ENCODE assay signal across 10 mouse cellular contexts in the genomic region with DNA sequence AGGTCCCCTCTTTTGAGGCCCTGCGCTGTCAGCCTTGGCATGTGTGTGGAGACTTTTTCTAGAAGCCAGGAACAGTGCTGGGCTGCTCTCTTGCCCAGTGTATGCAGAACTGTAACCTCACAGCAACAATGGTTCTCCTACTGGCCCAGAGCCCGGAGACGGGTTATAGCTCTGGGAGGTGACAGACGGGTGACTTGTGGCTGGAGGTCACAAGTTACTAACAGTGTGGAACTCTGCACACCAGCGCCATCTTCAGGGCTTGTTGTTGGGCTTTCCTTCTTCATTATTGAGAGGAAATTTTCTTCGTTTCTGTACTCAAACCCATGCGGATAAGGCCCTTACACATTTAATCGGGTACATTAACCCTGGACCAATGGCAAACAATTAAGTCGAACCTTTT. TPM values are rescaled to one million over a fixed set of nuclear protein-coding genes. Genes with fewer than 3 reads are reported as not detected.
DNase-seq lines count a peak whose midpoint lies in the region; ATAC-seq lines count a peak whose summit lies in the region.
"Had no signal": no experiment of that assay in that cellular context is flagged by ENCODE, and none has a peak within 500 bp of the region (broad histone marks: within the 10 kb centered on the region; RNA-seq: fewer than 3 reads in every experiment).

No protein-coding gene starts in this region.

- WGBS in heart, embryonic 14.5 days, result 47% methylated on average over 9 of the region's 9 CpGs

- H3K36me3 ChIP-seq in heart, embryonic 14.5 days (ENCODE audit: control insufficient read depth, insufficient read depth, low read length), result peaks cover 24% of the 10 kb centered on the region

- ATAC-seq in heart, embryonic 14.5 days (ENCODE audit: insufficient number of reproducible peaks, insufficient read depth, low FRiP score, low read depth), result no peak
- ATAC-seq in erythroblast, adult 5-6 weeks (replicated peaks; ENCODE audit: low FRiP score, poor library complexity, severe bottlenecking), result no peak

- H3K4me2 ChIP-seq in heart, embryonic 14.5 days (ENCODE audit: low read length), result no peak overlapping the region

- peaks cover 64 to 76% of the 10 kb centered on the region in 2 experiments for H3K4me1 ChIP-seq in heart, embryonic 14.5 days (ENCODE audit: control insufficient read depth in 2 of 2, insufficient read depth in 2 of 2, low read length in 2 of 2)

- H3K9me3 ChIP-seq in heart, embryonic 14.5 days (ENCODE audit: control insufficient read depth, low read length), result no peaks in the 10 kb centered on the region
- H3K9me3 ChIP-seq: G1E had no signal

- no peaks in the 10 kb centered on the region for H3K27me3 ChIP-seq in heart, embryonic 14.5 days (ENCODE audit: control insufficient read depth, insufficient read depth, low read length)

- no peak overlapping the region for H3K4me3 ChIP-seq in heart, embryonic 14.5 days (ENCODE audit: control insufficient read depth in 1 of 2, insufficient read depth in 1 of 2, low read depth in 1 of 2, low read length in 2 of 2)
- H3K4me3 ChIP-seq: megakaryocyte, embryonic 14.5 days had no signal

- intact Hi-C loops in left cerebral cortex, postnatal 36 days (cut with DNase I), result loop anchor here (5.0 kb wide), 2 partner anchors 152 to 202 kb away; no protein-coding TSS in a partner anchor

- peak overlapping the region; percentile 38; the same call in 1 of the 2 replicates for H3K9ac ChIP-seq in heart, embryonic 14.5 days (ENCODE audit: low read length)

- H3K27ac ChIP-seq in heart, embryonic 14.5 days (replicated peaks in 1 of 2; ENCODE audit: control insufficient read depth in 1 of 2, insufficient read depth in 1 of 2, low read depth in 2 of 2, low read length in 2 of 2), result peak overlapping the region; percentile 43 to 81

- peak; percentile 61 for DNase-seq in gastrocnemius, postnatal 10 days
- no peak for DNase-seq in gastrocnemius, postnatal 25 days
- DNase-seq in retina, postnatal 1 day, result peak; percentile 34
- no peak for DNase-seq in retina, embryonic 14.5 days (ENCODE audit: low spot score)
- peak; percentile 39 for DNase-seq in lung, postnatal 25 days (ENCODE audit: low spot score)
- DNase-seq in left cerebral cortex, postnatal 36 days (ENCODE audit: low spot score in 2 of 2), result no peak

RNA-seq across cellular contexts. Expression of a gene that starts 11.5 kb away (rescaled TPM):
- under 1 TPM; 0.32 to 0.49 TPM for total RNA-seq in gastrocnemius, postnatal 10 days (2021)
- under 1 TPM in 1 of 2 experiments, not detected in 1; 0.13 TPM for total RNA-seq in gastrocnemius, postnatal 25 days (2021)
- polyA plus RNA-seq in heart, embryonic 14.5 days (2014; fragmentation: Nextera tagmentation; extraction: Ambion mirVana), result 21.4 and 28.8 TPM in 2 replicates
- total RNA-seq in erythroblast, adult 5-6 weeks (2015; ENCODE audit: low replicate concordance), result not detected in 2 replicates
- 0.26 and 0.70 TPM in 2 replicates for total RNA-seq in erythroblast, adult 5-6 weeks (2017; ENCODE audit: low replicate concordance)
- total RNA-seq in left cerebral cortex, postnatal 36 days (2021), result 100 to 1,000 TPM; 146 to 155 TPM

RNA-seq across cellular contexts. Expression of a gene that starts 14.5 kb away (rescaled TPM):
- total RNA-seq in gastrocnemius, postnatal 10 days (2021), result 10 to 100 TPM; 11.4 to 12.4 TPM
- 1 to 10 TPM; 7.8 TPM for total RNA-seq in gastrocnemius, postnatal 25 days (2021)
- polyA plus RNA-seq in heart, embryonic 14.5 days (2014; fragmentation: Nextera tagmentation; extraction: Ambion mirVana), result 98.2 and 106 TPM in 2 replicates
- 13.4 and 20.2 TPM in 2 replicates for total RNA-seq in erythroblast, adult 5-6 weeks (2015; ENCODE audit: low replicate concordance)
- 17.4 and 31.6 TPM in 2 replicates for total RNA-seq in erythroblast, adult 5-6 weeks (2017; ENCODE audit: low replicate concordance)
- total RNA-seq in left cerebral cortex, postnatal 36 days (2021), result 10 to 100 TPM; 16.7 to 19.0 TPM

RNA-seq across cellular contexts. Expression of a gene that starts 19.1 kb away (rescaled TPM):
- 100 to 1,000 TPM; 115 to 118 TPM for total RNA-seq in gastrocnemius, postnatal 10 days (2021)
- 100 to 1,000 TPM; 102 to 122 TPM for total RNA-seq in gastrocnemius, postnatal 25 days (2021)
- 106 and 112 TPM in 2 replicates for polyA plus RNA-seq in heart, embryonic 14.5 days (2014; fragmentation: Nextera tagmentation; extraction: Ambion mirVana)
- 19.4 and 31.1 TPM in 2 replicates for total RNA-seq in erythroblast, adult 5-6 weeks (2015; ENCODE audit: low replicate concordance)
- 38.9 and 41.0 TPM in 2 replicates for total RNA-seq in erythroblast, adult 5-6 weeks (2017; ENCODE audit: low replicate concordance)
- 10 to 100 TPM; 78.1 to 94.7 TPM for total RNA-seq in left cerebral cortex, postnatal 36 days (2021)

Comparison
In these comparisons a context has a peak if more than half of its experiments do, and no peak if none do; other contexts are left out.
1. DNase-seq: peak in gastrocnemius, postnatal 10 days (single experiment), retina, postnatal 1 day (single experiment) and lung, postnatal 25 days (single experiment); none in gastrocnemius, postnatal 25 days (single experiment), retina, embryonic 14.5 days (single experiment) and left cerebral cortex, postnatal 36 days (0 of 2).
2. RNA of a gene that starts 11.5 kb away (total RNA-seq): 146 to 155 TPM in left cerebral cortex, postnatal 36 days; 0.32 to 0.49 TPM in gastrocnemius, postnatal 10 days, 0.26 to 0.70 TPM in erythroblast, adult 5-6 weeks and 0.13 TPM in gastrocnemius, postnatal 25 days; every median in the first group is over 10 times any median in the second.